Mouse (Mus musculus): ENCODE measurements at regions not wholly inside any gene's neighbourhood (a gene's known extent, or its start where the extent isn't known, plus 50 kb on each side); places are given as distances from the start of the nearest gene placed in this dataset.

- peak; percentile 2 for DNase-seq
Observed at GRCm38 (mm10) chr3:128110406-128110805, 214.3 kb upstream of the Fam241a start.

DNA sequence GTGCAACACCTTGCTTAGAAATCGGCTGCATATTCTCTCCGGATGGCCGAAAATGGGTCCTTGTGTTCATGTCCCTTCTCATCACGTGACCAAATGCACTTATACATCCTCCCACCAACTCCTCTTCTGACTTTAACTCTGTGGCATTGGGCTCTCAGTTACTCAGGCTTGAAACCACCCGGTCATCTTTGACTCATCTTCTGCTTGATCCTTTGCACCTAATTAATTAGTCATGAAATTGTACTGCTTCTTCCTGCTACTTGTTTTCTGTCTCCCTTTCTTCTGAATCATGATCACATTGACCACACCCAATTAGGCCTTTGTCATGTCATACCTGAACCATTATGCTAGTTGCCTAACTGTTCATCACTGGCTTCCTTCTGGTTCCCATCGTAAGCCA is 208.4 kb upstream of the Fam241a start:
- DNase-seq, result no peak

GRCm38 (mm10) chr3:128093046-128093445 is 196.9 kb upstream of the Fam241a start:
- no peak for DNase-seq

DNA sequence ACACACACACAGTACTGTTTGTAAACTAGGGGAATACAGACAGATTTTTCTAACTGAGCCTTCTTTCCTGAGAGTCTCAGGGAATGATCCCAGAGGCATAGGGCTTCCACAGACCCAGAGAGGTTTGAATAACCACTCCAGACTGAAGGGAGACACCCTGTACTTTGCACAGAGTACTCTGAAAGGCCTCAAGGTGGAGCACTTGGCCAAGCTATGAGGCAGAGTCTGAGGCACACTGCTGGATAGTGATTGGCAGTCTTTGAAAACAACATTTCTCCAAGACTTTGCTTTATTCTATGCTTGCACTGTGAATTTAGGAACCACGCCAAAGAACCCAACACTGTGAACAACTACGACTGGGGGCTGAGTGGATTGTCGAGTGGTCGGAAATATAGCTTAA is 192.1 kb upstream of the Fam241a start:
- DNase-seq, result peak; percentile 34

DNA sequence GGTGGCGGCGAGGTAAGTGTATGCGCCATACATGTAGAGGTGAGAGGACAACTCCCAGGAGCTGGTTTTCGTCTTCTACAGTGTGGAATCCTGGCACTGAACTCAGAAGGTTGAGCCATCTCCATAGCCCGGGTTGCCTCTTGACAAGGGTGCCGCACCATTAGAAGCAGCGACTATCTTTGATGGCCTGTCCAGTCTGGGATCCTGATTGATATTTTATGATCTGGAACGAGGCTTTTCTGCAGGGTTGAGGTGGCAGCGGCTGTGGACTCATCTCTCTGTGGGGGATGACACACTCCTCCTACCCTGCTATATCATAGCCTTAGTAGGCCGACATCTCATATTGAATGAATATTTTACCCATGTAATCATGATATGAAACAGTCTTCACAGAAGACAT is 191.0 kb upstream of the Fam241a start:
- no peak for DNase-seq

GRCm38 (mm10) chr3:128082463-128082862 is 186.3 kb upstream of the Fam241a start:
- no peak for DNase-seq

DNA sequence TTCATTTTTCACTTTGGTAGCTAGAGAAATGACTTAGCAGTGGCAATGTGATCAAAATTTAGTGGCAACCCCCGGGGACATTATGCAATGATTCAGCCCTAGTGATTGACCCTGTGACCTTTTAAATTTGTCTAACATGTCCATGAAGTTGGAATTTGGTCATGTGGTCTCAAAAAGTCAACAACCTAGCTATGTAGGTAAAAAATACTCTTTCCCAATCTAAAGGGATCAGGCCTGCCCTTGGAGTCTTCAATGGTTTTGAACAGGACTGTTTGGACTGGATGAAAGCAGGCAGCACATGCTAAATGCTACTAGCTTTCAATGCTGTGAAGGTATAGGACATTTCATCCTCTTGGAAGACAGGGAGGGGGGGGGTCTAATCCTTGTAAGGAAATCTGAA is 185.3 kb upstream of the Fam241a start:
- no peak for DNase-seq

DNA sequence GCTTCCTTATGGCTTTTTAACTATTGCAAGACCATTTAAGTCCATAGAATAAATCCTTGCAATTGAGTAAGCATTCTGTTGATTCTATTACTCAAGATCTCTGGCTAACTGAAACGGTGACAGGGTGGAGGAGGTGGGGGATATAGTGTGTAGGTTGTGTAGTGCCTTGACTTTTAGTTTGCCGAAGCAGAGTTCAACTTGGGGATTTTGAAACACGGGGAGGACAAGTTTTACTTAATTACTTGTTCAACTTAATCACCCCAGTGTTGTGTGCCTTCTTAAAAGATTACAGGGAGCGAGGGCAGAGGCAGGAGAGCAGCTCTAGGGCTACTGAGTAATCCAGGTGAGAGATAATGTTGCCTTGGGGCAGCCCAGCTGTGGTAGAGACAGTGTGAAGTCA is 171.7 kb upstream of the Fam241a start:
- DNase-seq, result no peak

GRCm38 (mm10) chr3:128054031-128054430 is 157.9 kb upstream of the Fam241a start:
- no peak for DNase-seq

DNA sequence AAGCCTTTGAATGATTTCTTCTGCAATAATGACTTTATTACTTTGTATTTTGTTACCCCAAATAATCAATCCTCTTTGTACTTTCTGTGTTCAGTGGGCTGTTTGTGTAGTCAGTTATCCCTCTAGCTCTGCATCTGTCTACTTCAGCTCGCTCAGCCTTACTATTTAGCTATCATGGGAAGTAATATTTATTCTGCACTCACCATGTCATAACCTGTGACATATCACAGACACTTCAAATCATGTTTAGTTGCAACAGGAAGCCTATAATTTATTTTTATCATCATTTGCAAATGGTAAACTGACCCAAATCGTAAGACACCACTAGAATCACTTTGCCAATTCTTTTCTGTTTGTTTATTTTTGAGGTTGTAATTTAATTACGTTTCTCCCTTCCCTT is 147.6 kb upstream of the Fam241a start:
- no peak for DNase-seq

DNA sequence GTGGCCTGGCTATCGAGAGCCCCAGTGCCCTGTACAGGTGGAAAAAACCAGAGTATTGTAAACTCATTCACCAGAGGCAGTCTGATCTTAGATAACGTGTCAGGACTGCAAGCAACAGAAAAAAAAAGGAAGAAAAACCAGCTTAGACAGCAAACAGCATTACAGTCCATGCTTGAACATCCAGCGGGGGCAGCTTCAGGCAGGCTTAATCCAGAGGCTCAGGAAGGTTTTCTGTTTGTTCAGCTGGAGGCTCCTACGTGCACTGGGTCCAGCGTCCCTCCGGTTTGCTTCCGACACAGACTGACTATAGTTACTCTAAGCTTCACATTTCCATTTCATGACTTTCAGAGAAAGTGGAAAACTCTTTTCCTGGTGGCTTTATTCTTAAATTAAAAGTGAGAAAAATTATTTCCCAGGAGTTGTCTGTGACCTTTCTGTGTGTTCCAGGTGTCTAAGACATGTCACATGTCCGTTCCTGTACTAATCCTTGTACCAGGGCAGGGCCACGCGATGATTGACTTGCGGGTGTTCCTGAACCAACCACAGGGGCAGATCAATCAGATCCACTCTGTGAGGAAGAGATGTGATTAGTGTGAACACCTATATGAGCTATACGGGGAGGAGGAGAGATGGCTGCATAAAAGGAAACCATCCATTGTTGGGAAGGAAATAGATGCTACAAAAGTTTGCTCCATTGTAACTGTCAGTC is 144.4 kb upstream of the Fam241a start:
- DNase-seq, result peak; percentile 7

- no peak for DNase-seq
Observed at GRCm38 (mm10) chr3:128039185-128039584, 143.1 kb upstream of the Fam241a start.

DNA sequence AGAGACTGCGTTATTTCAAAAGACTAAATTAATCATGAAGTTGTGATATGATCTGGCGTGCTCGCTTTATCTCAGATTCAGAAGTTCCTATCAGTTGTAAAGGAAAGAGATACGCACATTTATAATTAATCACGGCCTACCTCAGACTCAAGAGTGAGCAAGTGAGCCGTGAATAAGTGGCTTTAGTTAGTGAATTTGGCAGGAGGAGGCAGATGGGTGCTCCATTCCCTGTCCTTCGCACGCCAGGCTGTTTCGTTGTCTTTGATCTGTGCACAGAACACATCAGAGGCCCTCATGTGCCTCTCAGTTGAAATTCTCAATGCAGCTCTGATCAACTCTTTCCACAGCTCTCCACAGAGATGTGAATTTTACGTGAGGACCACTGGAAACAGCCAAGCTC is 140.4 kb upstream of the Fam241a start:
- DNase-seq, result no peak

GRCm38 (mm10) chr3:128030352-128030751 is 134.2 kb upstream of the Fam241a start:
- no peak for DNase-seq

DNA sequence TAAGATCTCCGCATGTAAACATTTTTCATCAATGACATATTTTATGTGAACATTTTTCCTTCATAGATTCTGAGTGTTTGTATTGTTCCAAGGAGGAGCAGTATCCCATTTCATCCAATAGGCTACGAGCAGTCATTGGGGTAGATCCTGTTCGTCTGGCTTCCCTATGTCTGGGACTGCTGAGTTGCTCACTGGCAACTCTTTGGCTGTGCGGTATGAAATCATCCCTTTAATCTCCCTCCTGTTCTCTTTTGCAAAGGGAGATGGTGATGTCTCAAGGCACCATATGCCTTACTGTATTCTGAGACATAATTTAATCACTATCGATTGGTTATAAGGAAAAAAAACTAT is 133.4 kb upstream of the Fam241a start:
- DNase-seq, result no peak

DNA sequence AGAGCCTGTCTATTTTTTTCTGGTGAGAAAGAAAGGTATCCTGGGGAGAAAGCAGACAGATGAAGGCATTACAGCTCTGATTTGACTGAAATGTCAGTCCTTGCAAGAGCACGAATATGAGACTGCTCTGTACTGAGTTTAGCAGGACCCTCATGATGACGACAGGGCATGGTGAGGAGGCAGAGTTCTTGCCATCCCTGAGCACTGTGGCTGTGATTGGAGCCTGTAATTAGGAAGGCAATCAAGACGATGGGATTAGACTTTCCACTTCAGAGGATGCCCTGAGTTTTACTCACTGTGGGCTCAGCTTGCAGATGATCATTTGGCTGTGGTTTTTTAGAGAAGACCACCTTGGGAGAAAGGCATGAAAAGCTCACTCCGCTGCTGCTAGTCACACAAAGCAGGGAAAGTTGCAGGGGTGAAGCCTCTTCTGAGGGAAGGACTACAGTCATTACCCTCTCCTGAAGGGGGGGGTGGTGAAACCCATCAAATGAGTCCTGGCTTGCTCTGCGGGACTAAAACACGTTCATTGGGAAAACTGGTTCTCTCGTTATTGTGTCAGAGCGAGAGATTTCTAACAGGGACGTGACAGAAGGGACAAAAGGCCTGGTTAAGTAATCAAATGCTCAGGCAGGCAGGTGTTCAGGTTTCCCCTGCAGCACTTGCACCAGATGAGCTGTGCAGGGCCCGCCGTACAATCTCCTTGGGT is 132.9 kb upstream of the Fam241a start:
- DNase-seq, result no peak

DNA sequence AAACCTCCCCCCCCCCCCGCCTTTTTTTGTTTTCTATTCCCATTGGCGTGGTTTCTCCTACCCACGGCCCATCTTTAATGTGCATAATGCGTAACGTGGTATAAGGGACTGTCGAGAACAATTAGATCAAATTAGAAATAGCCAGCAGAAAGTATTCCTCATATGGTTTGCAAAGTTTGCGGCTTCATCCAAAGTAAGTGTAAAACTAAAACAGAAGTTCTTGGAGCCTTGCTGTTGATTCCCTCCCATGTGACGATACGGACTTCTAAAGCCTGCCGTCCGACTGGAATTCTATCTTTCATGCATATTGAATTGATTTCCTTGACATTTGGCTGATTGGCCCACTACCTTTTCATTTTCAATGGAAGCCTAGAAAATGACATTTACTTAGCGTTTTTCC is 128.7 kb upstream of the Fam241a start:
- DNase-seq, result no peak

DNA sequence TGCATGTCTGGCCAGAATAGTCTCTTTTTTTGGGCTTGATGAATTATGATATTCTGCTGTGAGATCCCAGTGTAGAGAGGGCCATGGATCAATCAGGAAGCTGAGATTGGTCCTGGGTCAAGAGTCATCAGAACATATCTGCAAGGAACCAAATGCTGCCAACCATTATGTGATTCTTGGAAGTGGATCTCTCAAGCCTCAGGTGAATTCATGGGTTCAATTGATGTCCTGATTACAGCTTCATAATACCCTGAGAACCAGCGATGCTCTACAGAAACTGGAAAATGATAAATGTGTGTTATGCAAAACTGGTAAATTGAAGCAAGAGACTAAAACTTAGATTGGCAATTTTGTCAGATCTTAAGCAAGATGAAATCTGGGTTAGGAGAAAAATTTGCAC is 118.8 kb upstream of the Fam241a start:
- DNase-seq, result no peak

- DNase-seq, result no peak
Observed at GRCm38 (mm10) chr3:128002905-128003641, 106.9 kb upstream of the Fam241a start.

- peak; percentile 41 for DNase-seq
Observed at GRCm38 (mm10) chr3:128001924-128002501, 105.9 kb upstream of the Fam241a start.

- DNase-seq, result no peak
Observed at GRCm38 (mm10) chr3:127995678-127996077, 99.6 kb upstream of the Fam241a start.

DNA sequence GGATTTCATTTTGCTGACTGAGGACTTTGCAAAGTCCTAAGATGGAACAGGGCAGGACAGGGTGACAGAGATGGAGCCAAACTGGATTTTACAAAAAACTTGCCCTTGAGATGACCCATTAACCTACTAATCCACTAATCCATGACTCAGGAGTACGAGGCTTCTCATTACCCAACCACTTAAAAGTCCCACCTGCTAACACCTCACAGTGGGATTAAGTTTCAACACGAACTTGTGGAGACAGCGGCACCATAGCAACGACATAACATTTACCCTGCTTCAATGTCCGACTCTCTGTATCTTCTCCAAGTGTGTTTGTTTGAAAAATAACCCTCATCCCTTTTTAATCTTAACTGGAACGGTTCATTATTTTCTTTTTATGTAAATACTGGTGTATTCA is 91.5 kb upstream of the Fam241a start:
- DNase-seq, result no peak

GRCm38 (mm10) chr3:127985165-127985564 is 89.0 kb upstream of the Fam241a start:
- DNase-seq, result no peak

DNA sequence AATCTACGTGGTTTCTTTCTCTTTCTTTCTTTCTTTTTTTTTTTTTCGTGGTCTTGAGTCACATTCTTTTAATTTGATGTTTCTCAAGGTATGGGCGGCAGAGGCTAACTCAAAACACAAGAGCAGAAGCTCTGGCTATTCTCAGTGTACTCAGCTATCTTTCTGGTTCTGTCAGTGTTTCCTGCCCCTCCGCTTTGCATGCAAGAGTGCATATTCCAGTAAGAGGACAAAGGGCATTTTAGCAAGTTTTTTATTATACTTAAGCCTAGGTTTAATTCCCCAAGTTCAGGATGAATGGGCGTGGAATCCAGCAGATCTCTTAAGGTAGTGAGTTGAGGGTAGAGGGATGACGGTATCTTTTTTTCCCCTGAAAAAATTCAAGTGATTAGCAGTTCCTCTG is 81.1 kb upstream of the Fam241a start:
- DNase-seq, result peak; percentile 49

Measured in kidney, adult 9 months (tissue).